Mouse (Mus musculus): ENCODE results near the gene Pnmt.

- TF ChIP-seq CTCF (IDR thresholded peaks at IDR 0.05; ENCODE audit: low read depth) (no peak), EP300 (IDR thresholded peaks at IDR 0.05; ENCODE audit: low read depth) (no peak)
Measured at GRCm38 (mm10) chr11:98339679-98340287, 46.5 kb upstream of the Pnmt start.

Measured in heart, postnatal 0 days (tissue).